Mouse (Mus musculus): ENCODE results near the gene B9d2. TPM values are rescaled to one million over a fixed set of nuclear protein-coding genes. Genes with fewer than 3 reads are reported as not detected.
A peak's percentile ranks its signal among the peaks of the same experiment; 100 is the strongest.

The B9d2 gene
- polyA plus RNA-seq, 1 experiment from 2014 or later = 31.7 TPM

DNA sequence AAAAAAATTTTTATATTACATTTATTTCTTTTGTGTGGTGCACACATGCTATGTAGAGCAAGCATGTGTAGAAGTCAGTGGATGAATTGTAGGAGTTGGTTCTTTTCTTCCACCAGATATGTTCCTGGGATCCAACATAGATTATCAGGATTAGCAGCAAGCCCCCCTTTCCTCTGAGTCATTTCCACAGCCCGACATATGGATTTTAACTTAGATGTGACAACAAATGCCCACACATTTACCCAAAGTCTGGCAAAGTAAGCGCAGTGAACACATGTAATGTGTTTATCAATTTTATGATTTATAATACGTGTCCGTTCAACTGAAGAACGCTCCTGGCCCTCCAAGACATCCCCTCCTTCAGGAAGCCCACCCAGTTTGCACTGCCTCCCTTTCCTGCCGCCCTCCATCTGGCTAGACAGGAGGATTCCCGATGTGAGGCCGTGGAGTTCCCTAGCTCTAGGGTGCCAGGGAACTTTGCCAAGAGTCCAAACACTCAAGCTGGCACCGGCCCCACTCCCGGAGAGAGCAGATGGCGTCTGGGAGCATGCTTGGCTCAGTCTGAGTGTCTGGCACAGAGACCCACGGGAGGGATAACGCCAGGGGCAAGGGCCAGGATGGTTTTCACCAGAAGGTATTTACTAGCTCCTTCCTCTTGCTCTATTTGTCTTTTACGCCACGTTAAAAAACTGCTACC is 4.3 kb upstream of the B9d2 start:
- no peak overlapping the region for H3K9ac ChIP-seq (ENCODE audit: low read length)
- H3K27ac ChIP-seq (replicated peaks; ENCODE audit: low read depth, low read length) = no peak overlapping the region
- H3K4me1 ChIP-seq (ENCODE audit: control insufficient read depth, insufficient read depth, low read length) = 0 out of 2 replicates have a peak, but pooled peaks cover 2% of the 10 kb centered on the region
- peaks cover 24% of the 10 kb centered on the region for H3K27me3 ChIP-seq (ENCODE audit: control insufficient read depth, insufficient read depth, low read length)
- DNase-seq (ENCODE audit: low spot score) (no peak), ATAC-seq (ENCODE audit: insufficient number of reproducible peaks, low FRiP score, low TSS enrichment, low read depth) (no peak)
- H3K36me3 ChIP-seq (ENCODE audit: control insufficient read depth, insufficient read depth, low read length) = no peaks in the 10 kb centered on the region
- H3K4me3 ChIP-seq (ENCODE audit: low read depth, low read length) = no peak overlapping the region
- H3K9me3 ChIP-seq (ENCODE audit: control insufficient read depth, low read length) = no peaks in the 10 kb centered on the region; the same call in 1 of the 2 replicates
- 82% methylated on average over 15 of the region's 15 CpGs for WGBS
- no peak overlapping the region for H3K4me2 ChIP-seq (ENCODE audit: low read depth, severe bottlenecking)

DNA sequence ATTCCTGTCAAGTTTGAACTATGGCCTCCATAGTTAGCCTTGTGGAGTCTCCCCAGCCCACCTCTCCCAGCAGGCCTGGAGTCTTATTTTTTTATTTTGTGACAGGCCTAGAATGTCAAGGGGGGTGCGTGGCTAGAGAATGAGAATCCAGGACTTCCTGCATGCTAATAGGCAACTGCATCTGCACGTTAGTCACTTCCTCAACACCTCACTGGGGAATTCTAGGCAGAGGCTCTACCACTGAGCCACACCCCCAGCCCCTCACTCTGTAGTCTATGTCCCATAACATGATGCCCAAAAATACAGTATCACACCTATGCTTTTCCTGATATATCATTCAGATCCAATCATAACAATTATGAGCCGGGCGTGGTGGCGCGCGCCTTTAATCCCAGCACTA is 3.6 kb upstream of the B9d2 start:
- ATAC-seq (ENCODE audit: insufficient number of reproducible peaks, low FRiP score, low TSS enrichment, low read depth) (no peak), DNase-seq (ENCODE audit: low spot score) (no peak)
- Histone ChIP-seq H3K27ac (replicated peaks; ENCODE audit: low read depth, low read length) (no peak overlapping the region), H3K27me3 (ENCODE audit: control insufficient read depth, insufficient read depth, low read length) (peaks cover 24% of the 10 kb centered on the region), H3K4me2 (ENCODE audit: low read depth, severe bottlenecking) (no peak overlapping the region), H3K4me3 (ENCODE audit: low read depth, low read length) (no peak overlapping the region), H3K36me3 (ENCODE audit: control insufficient read depth, insufficient read depth, low read length) (no peaks in the 10 kb centered on the region), H3K9me3 (ENCODE audit: control insufficient read depth, low read length) (no peaks in the 10 kb centered on the region; the same call in 1 of the 2 replicates), H3K4me1 (ENCODE audit: control insufficient read depth, insufficient read depth, low read length) (0 out of 2 replicates have a peak, but pooled peaks cover 2% of the 10 kb centered on the region), H3K9ac (ENCODE audit: low read length) (no peak overlapping the region)
- WGBS = 92% methylated on average over 7 of the region's 7 CpGs

DNA sequence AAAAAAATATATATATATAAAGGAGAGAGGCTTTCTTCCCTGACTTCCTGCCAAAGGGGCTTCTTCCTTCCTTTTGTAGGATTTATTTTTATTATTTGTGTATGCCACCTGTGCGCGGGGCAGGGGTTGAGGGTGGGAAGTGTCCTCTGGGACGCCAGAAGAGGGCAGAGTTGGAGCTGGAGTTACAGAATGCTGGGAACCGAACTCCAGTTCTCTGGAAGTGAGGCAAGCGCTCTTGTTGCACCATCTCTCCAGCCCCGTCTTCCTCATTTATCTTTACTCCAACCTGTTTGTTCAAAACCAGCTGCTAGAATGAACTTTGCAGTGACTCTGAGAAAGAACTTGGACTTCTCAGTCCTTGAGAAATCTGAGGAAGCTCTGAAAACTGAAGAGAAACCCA is 609 bp upstream of the B9d2 start:
- Histone ChIP-seq H3K9me3 (ENCODE audit: control insufficient read depth, low read length) (no peaks in the 10 kb centered on the region), H3K4me3 (ENCODE audit: low read depth, low read length) (peak overlapping the region; percentile 58; the same call in 1 of the 2 replicates), H3K27ac (replicated peaks; ENCODE audit: low read depth, low read length) (0 out of 2 replicates have a peak overlapping the region, but pooled peaks have one; percentile 30), H3K9ac (ENCODE audit: low read length) (no peak overlapping the region), H3K36me3 (ENCODE audit: control insufficient read depth, insufficient read depth, low read length) (no peaks in the 10 kb centered on the region), H3K4me1 (ENCODE audit: control insufficient read depth, insufficient read depth, low read length) (0 out of 2 replicates have a peak, but pooled peaks cover 2% of the 10 kb centered on the region), H3K4me2 (ENCODE audit: low read depth, severe bottlenecking) (peak overlapping the region; percentile 61), H3K27me3 (ENCODE audit: control insufficient read depth, insufficient read depth, low read length) (peaks cover 10% of the 10 kb centered on the region)
- WGBS = 8% methylated on average over 6 of the region's 6 CpGs
- no peak for DNase-seq (ENCODE audit: low spot score)
- no peak for ATAC-seq (ENCODE audit: insufficient number of reproducible peaks, low FRiP score, low TSS enrichment, low read depth)

DNA sequence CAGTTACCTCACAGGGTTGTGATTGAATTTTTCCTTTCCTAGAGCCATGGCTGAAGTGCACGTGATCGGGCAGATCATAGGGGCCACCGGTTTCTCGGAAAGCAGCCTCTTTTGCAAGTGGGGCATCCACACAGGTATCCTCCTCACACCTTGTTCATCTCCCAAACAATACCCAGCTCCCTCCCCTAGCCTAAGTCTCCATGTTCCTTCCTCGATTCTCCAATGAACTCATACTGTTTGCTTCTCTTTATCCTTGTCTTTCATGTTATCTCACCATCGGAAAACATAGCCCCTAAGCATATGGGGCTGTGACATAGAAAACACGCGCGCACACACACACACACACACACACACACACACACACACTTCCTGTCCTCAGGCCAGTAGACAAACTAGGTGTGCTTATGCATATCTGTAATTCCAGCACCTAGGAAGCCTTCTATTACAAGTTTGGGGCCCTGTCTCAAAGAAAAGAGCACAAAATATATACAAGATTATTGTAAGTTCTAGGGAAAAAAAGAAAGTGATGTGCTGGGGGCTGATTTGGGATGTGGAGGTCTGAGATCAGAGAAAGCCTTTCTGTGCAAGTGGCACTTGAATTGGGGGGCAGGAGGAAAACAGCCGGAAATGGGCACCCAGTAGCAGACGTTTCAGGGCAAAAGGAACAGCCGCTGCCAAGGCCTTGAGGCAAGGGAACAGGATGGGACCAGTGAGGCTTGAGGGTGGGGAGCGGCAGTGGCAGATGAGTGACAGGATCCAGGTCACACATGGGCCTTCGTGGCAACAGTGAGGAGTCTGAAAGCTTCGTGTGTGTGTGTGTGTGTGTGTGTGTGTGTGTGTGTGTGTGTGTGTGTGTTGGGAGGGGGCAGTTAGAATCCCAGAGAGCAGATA is 1.0 kb downstream of the B9d2 start:
- peak overlapping the region; percentile 61; the same call in 1 of the 2 replicates for H3K4me2 ChIP-seq (ENCODE audit: low read depth, severe bottlenecking)
- peak overlapping the region; percentile 58; the same call in 1 of the 2 replicates for H3K4me3 ChIP-seq (ENCODE audit: low read depth, low read length)
- no peak overlapping the region for H3K9ac ChIP-seq (ENCODE audit: low read length)
- 0 out of 2 replicates have a peak, but pooled peaks cover 2% of the 10 kb centered on the region for H3K4me1 ChIP-seq (ENCODE audit: control insufficient read depth, insufficient read depth, low read length)
- no peaks in the 10 kb centered on the region for H3K9me3 ChIP-seq (ENCODE audit: control insufficient read depth, low read length)
- DNase-seq (ENCODE audit: low spot score) = no peak
- no peak overlapping the region for H3K27ac ChIP-seq (replicated peaks; ENCODE audit: low read depth, low read length)
- no peaks in the 10 kb centered on the region for H3K36me3 ChIP-seq (ENCODE audit: control insufficient read depth, insufficient read depth, low read length)
- peaks cover 8% of the 10 kb centered on the region for H3K27me3 ChIP-seq (ENCODE audit: control insufficient read depth, insufficient read depth, low read length)
- no peak for ATAC-seq (ENCODE audit: insufficient number of reproducible peaks, low FRiP score, low TSS enrichment, low read depth)
- 62% methylated on average over 15 of the region's 15 CpGs for WGBS

DNA sequence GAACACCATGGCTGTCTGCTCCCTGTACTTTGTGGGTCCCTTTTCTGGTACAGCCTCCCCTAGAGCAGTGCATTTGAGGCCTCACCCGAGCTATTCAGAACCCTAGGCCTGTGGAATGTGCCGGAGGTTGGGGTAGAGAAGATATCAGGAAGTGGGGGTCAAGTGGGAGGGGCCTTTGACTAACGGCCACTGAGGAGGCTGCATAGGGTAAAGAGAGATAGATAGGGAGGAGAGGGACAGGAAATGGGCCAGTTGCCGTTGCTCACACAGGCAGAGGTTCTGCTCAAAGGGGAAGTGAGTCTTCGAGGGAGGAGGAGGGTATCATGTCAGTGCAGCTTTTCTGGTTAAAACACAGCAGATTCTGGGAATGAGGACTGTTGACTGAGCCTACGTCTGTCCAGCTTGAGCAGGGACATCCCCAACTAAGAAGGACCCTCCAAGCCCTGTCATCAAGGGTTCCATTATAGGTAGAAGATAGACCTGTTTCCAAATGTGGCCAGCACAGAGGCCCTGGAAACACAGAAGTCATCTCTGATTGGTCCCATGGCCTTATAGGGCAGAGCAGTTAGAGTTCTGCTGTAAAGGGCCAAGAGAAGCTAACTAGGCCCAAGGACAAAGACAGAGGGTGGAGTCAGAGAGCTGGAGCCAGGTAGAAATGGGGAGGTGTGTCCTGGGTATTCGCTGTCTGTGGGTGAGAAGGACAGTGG is 3.0 kb downstream of the B9d2 start:
- DNase-seq (ENCODE audit: low spot score) = no peak
- Histone ChIP-seq H3K4me1 (ENCODE audit: control insufficient read depth, insufficient read depth, low read length) (peaks cover 7% of the 10 kb centered on the region; the same call in 1 of the 2 replicates), H3K9me3 (ENCODE audit: control insufficient read depth, low read length) (no peaks in the 10 kb centered on the region), H3K4me2 (ENCODE audit: low read depth, severe bottlenecking) (no peak overlapping the region), H3K36me3 (ENCODE audit: control insufficient read depth, insufficient read depth, low read length) (no peaks in the 10 kb centered on the region), H3K9ac (ENCODE audit: low read length) (no peak overlapping the region), H3K27ac (replicated peaks; ENCODE audit: low read depth, low read length) (no peak overlapping the region), H3K27me3 (ENCODE audit: control insufficient read depth, insufficient read depth, low read length) (peaks cover 28% of the 10 kb centered on the region), H3K4me3 (ENCODE audit: low read depth, low read length) (no peak overlapping the region)
- no peak for ATAC-seq (ENCODE audit: insufficient number of reproducible peaks, low FRiP score, low TSS enrichment, low read depth)
- WGBS = 65% methylated on average over 7 of the region's 7 CpGs

DNA sequence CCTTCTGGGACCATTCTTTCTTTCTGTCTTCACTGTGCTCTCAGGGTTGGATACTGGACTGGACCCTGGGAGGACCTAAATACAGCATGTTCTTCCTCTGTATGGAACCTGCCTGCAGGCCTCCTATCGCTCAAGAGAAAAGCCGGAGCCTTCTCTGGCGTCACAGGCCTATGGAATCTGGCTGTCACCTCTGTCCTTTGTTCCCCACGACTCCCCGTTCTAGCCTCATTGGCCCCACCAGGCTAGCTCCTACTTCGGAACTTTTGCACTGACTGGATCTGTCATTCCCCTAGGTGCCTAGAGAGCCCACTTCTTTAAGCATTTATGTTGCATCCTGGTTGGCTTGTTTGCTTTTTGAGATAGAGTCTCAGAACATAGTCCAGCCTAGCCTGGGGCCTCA is 4.1 kb downstream of the B9d2 start:
- Histone ChIP-seq H3K9ac (ENCODE audit: low read length) (no peak overlapping the region), H3K27me3 (ENCODE audit: control insufficient read depth, insufficient read depth, low read length) (peaks cover 38% of the 10 kb centered on the region), H3K4me2 (ENCODE audit: low read depth, severe bottlenecking) (no peak overlapping the region), H3K4me1 (ENCODE audit: control insufficient read depth, insufficient read depth, low read length) (peaks cover 13% of the 10 kb centered on the region; the same call in 1 of the 2 replicates), H3K9me3 (ENCODE audit: control insufficient read depth, low read length) (no peaks in the 10 kb centered on the region), H3K4me3 (ENCODE audit: low read depth, low read length) (no peak overlapping the region), H3K36me3 (ENCODE audit: control insufficient read depth, insufficient read depth, low read length) (no peaks in the 10 kb centered on the region), H3K27ac (replicated peaks; ENCODE audit: low read depth, low read length) (no peak overlapping the region)
- 91% methylated on average over 6 of the region's 6 CpGs for WGBS
- DNase-seq (ENCODE audit: low spot score) = no peak
- ATAC-seq (ENCODE audit: insufficient number of reproducible peaks, low FRiP score, low TSS enrichment, low read depth) = no peak

DNA sequence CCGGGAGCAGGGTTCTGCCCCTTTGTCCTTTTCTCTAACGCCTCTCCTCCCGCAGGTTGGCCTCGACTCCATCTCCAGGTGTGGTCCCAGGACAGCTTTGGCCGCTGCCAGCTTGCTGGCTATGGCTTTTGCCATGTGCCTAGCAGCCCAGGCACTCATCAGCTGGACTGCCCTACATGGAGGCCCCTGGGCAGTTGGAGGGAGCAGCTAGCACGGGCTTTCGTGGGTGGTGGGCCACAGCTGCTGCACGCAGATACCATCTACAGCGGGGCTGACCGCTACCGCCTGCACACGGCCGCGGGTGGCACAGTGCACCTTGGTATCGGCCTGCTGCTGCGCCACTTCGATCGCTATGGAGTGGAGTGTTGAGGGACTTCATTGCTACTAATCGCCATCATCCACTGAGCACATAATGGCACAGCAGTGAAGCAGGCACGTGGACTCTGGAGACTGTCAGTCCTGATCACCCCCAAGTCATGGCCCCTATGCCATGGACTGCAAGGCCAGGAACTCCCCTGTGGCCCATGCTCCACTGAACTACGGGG is 5.4 kb downstream of the B9d2 start:
- no peak for DNase-seq (ENCODE audit: low spot score)
- H3K27me3 ChIP-seq (ENCODE audit: control insufficient read depth, insufficient read depth, low read length) = peaks cover 45% of the 10 kb centered on the region
- 69% methylated on average over 21 of the region's 21 CpGs for WGBS
- peak overlapping the region; percentile 46; the same call in 1 of the 2 replicates for H3K4me3 ChIP-seq (ENCODE audit: low read depth, low read length)
- no peaks in the 10 kb centered on the region for H3K36me3 ChIP-seq (ENCODE audit: control insufficient read depth, insufficient read depth, low read length)
- ATAC-seq (ENCODE audit: insufficient number of reproducible peaks, low FRiP score, low TSS enrichment, low read depth) = 0 out of 2 replicates have a peak, but pooled peaks have one; percentile 20
- H3K9me3 ChIP-seq (ENCODE audit: control insufficient read depth, low read length) = no peaks in the 10 kb centered on the region
- H3K9ac ChIP-seq (ENCODE audit: low read length) = no peak overlapping the region
- H3K27ac ChIP-seq (replicated peaks; ENCODE audit: low read depth, low read length) = no peak overlapping the region
- H3K4me1 ChIP-seq (ENCODE audit: control insufficient read depth, insufficient read depth, low read length) = peaks cover 11% of the 10 kb centered on the region; the same call in 1 of the 2 replicates
- H3K4me2 ChIP-seq (ENCODE audit: low read depth, severe bottlenecking) = peak overlapping the region; percentile 86; the same call in 1 of the 2 replicates
